Mouse (Mus musculus): ENCODE measurements around the gene Slc44a3. TPM values are rescaled to one million over a fixed set of nuclear protein-coding genes. Genes with fewer than 3 reads are reported as not detected.

Gene Slc44a3
- polyA plus RNA-seq (2014; fragmentation: Nextera tagmentation; extraction: Ambion mirVana), result 0.83 and 1.1 TPM in 2 replicates

DNA sequence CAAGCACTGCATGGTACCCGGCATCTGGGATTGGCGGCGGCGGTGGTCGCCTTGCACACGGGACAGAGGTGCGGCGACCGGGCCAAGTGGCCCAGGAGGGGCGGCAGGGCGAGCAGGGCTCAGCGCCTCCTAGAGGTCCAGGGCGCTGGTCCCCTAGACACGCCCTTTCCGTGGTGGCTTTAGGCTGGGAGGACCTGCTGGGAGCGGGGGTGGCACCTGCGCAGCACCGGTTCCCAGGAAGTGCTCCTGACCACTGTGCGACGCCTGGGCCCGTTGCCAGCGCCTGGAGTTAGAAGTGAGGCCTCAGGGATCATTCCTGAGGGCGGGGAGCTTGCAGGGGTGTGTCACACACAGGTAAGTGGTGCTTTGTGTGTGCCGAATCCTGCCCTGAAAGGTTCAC, at the start of gene Slc44a3:
Slc44a3 (minus strand) TSS at position 229 of the 400 bp plus-strand sequence.
- 1% methylated on average over 24 of the region's 24 CpGs for WGBS (ENCODE audit: insufficient replicate concordance)
- Histone ChIP-seq H3K9ac (ENCODE audit: low read depth, low read length) (peak within 1 kb of the TSS; percentile 40; the same call in 1 of the 2 replicates), H3K27me3 (ENCODE audit: control insufficient read depth, insufficient read depth, low read length) (peaks cover 16% of the 10 kb centered on the region), H3K9me3 (replicated peaks; ENCODE audit: control insufficient read depth, low read length) (no peaks in the 10 kb centered on the region), H3K4me3 (ENCODE audit: low read depth, low read length) (peak within 1 kb of the TSS; percentile 35), H3K27ac (ENCODE audit: low read depth, low read length) (no peak within 1 kb of the TSS), H3K4me1 (ENCODE audit: control insufficient read depth, insufficient read depth, low read length) (peaks cover 12% of the 10 kb centered on the region), H3K36me3 (ENCODE audit: control insufficient read depth, insufficient read depth, low read length) (no peaks in the 10 kb centered on the region), H3K4me2 (peak within 1 kb of the TSS; percentile 75)
- peak; percentile 59 for ATAC-seq (replicated peaks; ENCODE audit: insufficient number of reproducible peaks, low FRiP score, low TSS enrichment)

DNA sequence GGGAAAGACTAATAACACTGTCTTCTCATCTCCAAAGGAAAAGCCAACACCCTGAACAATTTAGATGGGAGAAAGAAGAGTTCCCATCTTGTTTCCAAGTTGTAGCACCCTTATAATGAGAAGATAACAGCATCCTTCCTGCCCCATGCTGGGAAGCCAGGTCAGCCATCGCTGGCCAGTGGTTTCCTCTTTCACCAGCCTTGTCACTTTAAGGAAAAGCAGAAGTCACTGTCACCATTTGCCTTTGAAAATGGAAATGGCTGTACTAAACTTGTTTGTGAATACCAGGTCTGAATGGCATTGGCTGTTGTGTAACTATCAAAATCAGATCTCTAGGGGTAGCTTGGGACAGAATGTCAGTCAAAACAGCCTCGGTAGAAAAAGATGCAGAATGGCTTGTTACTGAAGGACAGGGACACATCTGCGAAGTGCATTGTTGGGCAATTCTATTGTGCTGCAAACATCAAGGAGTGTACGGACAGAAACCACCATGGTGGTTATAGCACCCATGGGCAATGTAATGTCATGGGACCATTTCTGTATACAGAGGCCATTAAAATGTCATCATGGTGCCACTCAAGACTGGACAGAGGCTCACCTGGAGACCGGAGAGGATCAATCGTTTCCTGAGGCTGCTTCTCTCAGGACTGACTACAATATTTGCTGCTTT, 47.8 kb upstream of the Slc44a3 start:
- Histone ChIP-seq H3K4me3 (ENCODE audit: low read depth, low read length) (no peak overlapping the region), H3K4me2 (no peak overlapping the region), H3K36me3 (ENCODE audit: control insufficient read depth, insufficient read depth, low read length) (no peaks in the 10 kb centered on the region), H3K9ac (ENCODE audit: low read depth, low read length) (no peak overlapping the region), H3K27ac (ENCODE audit: low read depth, low read length) (no peak overlapping the region), H3K4me1 (ENCODE audit: control insufficient read depth, insufficient read depth, low read length) (peaks cover 7% of the 10 kb centered on the region; the same call in 1 of the 2 replicates), H3K9me3 (replicated peaks; ENCODE audit: control insufficient read depth, low read length) (no peaks in the 10 kb centered on the region), H3K27me3 (ENCODE audit: control insufficient read depth, insufficient read depth, low read length) (no peaks in the 10 kb centered on the region)
- ATAC-seq (replicated peaks; ENCODE audit: insufficient number of reproducible peaks, low FRiP score, low TSS enrichment), result no peak
- 73% methylated on average over 6 of the region's 6 CpGs for WGBS (ENCODE audit: insufficient replicate concordance)

DNA sequence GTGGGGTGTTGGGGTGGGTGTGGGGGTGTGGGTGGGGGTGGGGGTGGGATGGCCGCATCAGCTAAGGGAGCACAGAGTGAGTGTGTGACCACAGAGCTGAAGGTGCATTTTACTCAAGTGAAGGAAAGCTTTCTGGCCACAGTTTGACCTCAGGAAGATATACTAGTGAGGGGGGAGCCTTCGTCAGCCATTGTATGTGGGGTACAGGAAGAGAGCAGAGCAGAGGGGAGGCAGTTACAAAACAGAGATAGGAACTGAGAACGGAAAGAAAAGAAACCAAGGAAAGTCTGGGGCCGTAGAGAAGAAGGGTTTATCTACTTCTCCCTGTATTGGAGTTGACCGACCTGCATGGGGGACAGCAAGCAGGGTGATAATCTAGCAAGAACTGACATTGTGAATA, 47.2 kb upstream of the Slc44a3 start:
- WGBS (ENCODE audit: insufficient replicate concordance), result 64% methylated on average over 5 of the region's 5 CpGs
- no peak overlapping the region for H3K4me2 ChIP-seq
- no peaks in the 10 kb centered on the region for H3K36me3 ChIP-seq (ENCODE audit: control insufficient read depth, insufficient read depth, low read length)
- no peaks in the 10 kb centered on the region for H3K9me3 ChIP-seq (replicated peaks; ENCODE audit: control insufficient read depth, low read length)
- no peak overlapping the region for H3K27ac ChIP-seq (ENCODE audit: low read depth, low read length)
- no peak overlapping the region for H3K9ac ChIP-seq (ENCODE audit: low read depth, low read length)
- H3K4me1 ChIP-seq (ENCODE audit: control insufficient read depth, insufficient read depth, low read length), result peaks cover 4% of the 10 kb centered on the region; the same call in 1 of the 2 replicates
- no peaks in the 10 kb centered on the region for H3K27me3 ChIP-seq (ENCODE audit: control insufficient read depth, insufficient read depth, low read length)
- no peak for ATAC-seq (replicated peaks; ENCODE audit: insufficient number of reproducible peaks, low FRiP score, low TSS enrichment)
- H3K4me3 ChIP-seq (ENCODE audit: low read depth, low read length), result no peak overlapping the region

DNA sequence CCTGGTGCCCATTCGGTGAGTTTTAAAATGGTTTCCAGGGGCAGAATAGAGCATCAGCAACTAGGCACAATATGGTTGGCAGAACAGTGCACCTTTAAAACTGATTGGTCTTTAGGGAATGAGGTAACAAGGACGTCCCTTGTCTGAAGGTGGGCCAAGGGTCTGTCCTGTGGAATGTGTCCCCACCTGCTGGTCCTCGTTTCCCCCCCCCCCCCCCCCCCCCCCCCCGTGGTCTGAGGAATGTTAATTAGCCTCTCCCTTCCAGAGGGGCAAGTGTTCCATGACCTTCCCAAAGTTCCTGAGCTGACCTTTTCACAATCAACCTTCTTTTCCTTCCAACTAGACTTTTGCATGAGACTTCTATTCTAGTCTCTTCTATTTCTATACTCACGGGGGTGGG, 46.5 kb upstream of the Slc44a3 start:
- 70% methylated on average over 3 of the region's 5 CpGs for WGBS (ENCODE audit: insufficient replicate concordance)
- Histone ChIP-seq H3K4me3 (ENCODE audit: low read depth, low read length) (no peak overlapping the region), H3K9ac (ENCODE audit: low read depth, low read length) (no peak overlapping the region), H3K27me3 (ENCODE audit: control insufficient read depth, insufficient read depth, low read length) (no peaks in the 10 kb centered on the region), H3K36me3 (ENCODE audit: control insufficient read depth, insufficient read depth, low read length) (no peaks in the 10 kb centered on the region), H3K27ac (ENCODE audit: low read depth, low read length) (no peak overlapping the region), H3K4me1 (ENCODE audit: control insufficient read depth, insufficient read depth, low read length) (peaks cover 3% of the 10 kb centered on the region; the same call in 1 of the 2 replicates), H3K9me3 (replicated peaks; ENCODE audit: control insufficient read depth, low read length) (no peaks in the 10 kb centered on the region), H3K4me2 (no peak overlapping the region)
- no peak for ATAC-seq (replicated peaks; ENCODE audit: insufficient number of reproducible peaks, low FRiP score, low TSS enrichment)

DNA sequence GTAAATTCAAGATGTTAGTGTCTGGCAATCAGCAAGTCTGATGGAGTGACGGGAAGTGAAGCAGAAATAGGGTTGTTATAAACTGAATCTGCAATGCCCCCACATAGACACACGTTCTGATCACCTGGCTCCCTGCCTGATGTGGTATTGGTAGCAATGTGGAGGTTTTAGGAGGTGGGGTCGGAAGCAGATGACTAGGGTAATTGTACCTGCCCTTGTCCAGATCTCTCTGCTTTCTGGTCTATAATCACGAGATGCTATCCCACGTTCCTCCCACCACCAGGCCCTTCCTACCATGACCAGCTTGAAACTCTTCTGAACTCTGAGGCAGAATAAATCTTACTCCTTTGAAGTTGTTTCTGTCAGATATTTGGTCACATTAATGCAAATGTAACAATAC, 45.4 kb upstream of the Slc44a3 start:
- no peak overlapping the region for H3K9ac ChIP-seq (ENCODE audit: low read depth, low read length)
- peaks cover 3% of the 10 kb centered on the region; the same call in 1 of the 2 replicates for H3K4me1 ChIP-seq (ENCODE audit: control insufficient read depth, insufficient read depth, low read length)
- 80% methylated on average over 5 of the region's 5 CpGs for whole genome bisulfite sequencing (ENCODE audit: insufficient replicate concordance)
- H3K4me3 ChIP-seq (ENCODE audit: low read depth, low read length), result no peak overlapping the region
- no peaks in the 10 kb centered on the region for H3K9me3 ChIP-seq (replicated peaks; ENCODE audit: control insufficient read depth, low read length)
- H3K4me2 ChIP-seq, result no peak overlapping the region
- no peaks in the 10 kb centered on the region for H3K36me3 ChIP-seq (ENCODE audit: control insufficient read depth, insufficient read depth, low read length)
- H3K27me3 ChIP-seq (ENCODE audit: control insufficient read depth, insufficient read depth, low read length), result no peaks in the 10 kb centered on the region
- no peak overlapping the region for H3K27ac ChIP-seq (ENCODE audit: low read depth, low read length)
- ATAC-seq (replicated peaks; ENCODE audit: insufficient number of reproducible peaks, low FRiP score, low TSS enrichment), result no peak

DNA sequence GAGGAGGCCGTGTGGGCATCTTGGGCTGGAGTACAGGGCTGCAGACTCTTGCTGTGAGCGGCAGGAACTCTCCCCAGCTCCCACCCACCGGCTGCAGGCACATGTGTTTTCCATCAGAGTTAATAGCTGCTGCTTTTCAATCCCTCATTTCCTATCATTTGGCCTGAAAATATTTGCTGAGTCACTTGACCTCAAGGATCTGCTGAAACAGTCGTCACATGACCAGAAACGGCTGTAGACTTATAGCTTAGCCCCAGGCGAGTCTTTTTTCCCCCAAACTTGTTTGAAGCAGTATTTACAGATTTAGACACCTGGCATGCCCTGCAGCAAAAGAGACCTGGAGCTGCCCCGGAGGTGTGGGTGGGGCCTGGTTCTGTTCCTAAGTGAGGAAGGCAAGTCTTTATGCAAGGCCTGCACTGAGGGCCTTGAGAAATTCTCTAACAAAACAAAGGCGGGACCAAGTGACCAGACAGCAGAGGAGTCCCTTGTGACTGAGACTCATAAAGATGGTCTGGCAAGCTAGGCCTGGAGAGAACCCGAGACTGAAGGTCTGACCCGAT, 44.9 kb upstream of the Slc44a3 start:
- peaks cover 3% of the 10 kb centered on the region; the same call in 1 of the 2 replicates for H3K4me1 ChIP-seq (ENCODE audit: control insufficient read depth, insufficient read depth, low read length)
- H3K36me3 ChIP-seq (ENCODE audit: control insufficient read depth, insufficient read depth, low read length), result no peaks in the 10 kb centered on the region
- WGBS (ENCODE audit: insufficient replicate concordance), result 37% methylated on average over 10 of the region's 10 CpGs
- no peaks in the 10 kb centered on the region for H3K27me3 ChIP-seq (ENCODE audit: control insufficient read depth, insufficient read depth, low read length)
- H3K9me3 ChIP-seq (replicated peaks; ENCODE audit: control insufficient read depth, low read length), result no peaks in the 10 kb centered on the region
- 0 out of 2 replicates have a peak, but pooled peaks have one; percentile 37 for ATAC-seq (replicated peaks; ENCODE audit: insufficient number of reproducible peaks, low FRiP score, low TSS enrichment)
- H3K9ac ChIP-seq (ENCODE audit: low read depth, low read length), result no peak overlapping the region
- no peak overlapping the region for H3K4me2 ChIP-seq
- no peak overlapping the region for H3K4me3 ChIP-seq (ENCODE audit: low read depth, low read length)
- no peak overlapping the region; the same call in 1 of the 2 replicates for H3K27ac ChIP-seq (ENCODE audit: low read depth, low read length)

DNA sequence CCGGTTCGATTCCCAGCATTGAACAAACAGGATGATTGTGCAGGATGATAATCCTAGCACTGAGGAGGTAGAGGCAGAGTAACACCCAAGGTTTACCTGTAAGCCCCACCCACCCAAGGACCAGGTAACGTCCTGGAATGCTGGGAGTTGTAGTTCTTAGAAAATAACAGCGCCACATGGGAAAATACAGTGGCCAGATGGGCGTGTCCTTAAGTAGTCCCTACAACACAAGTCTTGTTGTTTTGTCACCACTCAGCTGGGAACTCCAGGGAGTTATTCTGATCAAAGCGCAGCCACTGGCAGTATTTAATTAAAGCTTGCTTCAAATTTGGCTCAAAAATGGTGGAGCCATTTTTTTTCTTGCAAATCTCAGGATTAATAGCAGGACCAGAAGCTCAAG, 44.2 kb upstream of the Slc44a3 start:
- Histone ChIP-seq H3K9me3 (replicated peaks; ENCODE audit: control insufficient read depth, low read length) (no peaks in the 10 kb centered on the region), H3K4me1 (ENCODE audit: control insufficient read depth, insufficient read depth, low read length) (peaks cover 3% of the 10 kb centered on the region; the same call in 1 of the 2 replicates), H3K9ac (ENCODE audit: low read depth, low read length) (no peak overlapping the region), H3K27ac (ENCODE audit: low read depth, low read length) (no peak overlapping the region), H3K4me2 (no peak overlapping the region), H3K36me3 (ENCODE audit: control insufficient read depth, insufficient read depth, low read length) (no peaks in the 10 kb centered on the region), H3K4me3 (ENCODE audit: low read depth, low read length) (no peak overlapping the region), H3K27me3 (ENCODE audit: control insufficient read depth, insufficient read depth, low read length) (no peaks in the 10 kb centered on the region)
- no peak for ATAC-seq (replicated peaks; ENCODE audit: insufficient number of reproducible peaks, low FRiP score, low TSS enrichment)
- WGBS (ENCODE audit: insufficient replicate concordance), result 64% methylated on average over 6 of the region's 6 CpGs

DNA sequence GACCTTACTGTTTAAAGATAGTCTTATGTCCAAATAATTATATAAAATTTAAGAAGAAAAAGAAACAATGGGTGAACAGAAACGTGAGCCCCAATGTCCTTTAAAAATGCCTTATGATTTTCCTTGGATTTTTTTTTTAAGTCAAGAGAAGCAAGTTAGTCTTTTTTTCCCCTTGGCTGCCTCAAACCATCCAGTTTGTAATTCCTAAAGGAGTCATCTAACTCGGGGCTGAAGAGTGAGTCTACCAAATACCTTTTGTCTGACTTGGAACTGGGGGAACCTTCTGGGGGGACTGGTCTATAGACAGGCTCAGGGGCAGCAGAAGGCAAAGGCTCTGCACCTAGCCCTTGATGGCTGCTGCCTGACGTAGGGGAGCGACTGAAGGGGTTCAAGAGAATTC, 42.2 kb upstream of the Slc44a3 start:
- H3K4me2 ChIP-seq, result no peak overlapping the region
- H3K27ac ChIP-seq (ENCODE audit: low read depth, low read length), result no peak overlapping the region
- H3K9ac ChIP-seq (ENCODE audit: low read depth, low read length), result no peak overlapping the region
- H3K27me3 ChIP-seq (ENCODE audit: control insufficient read depth, insufficient read depth, low read length), result no peaks in the 10 kb centered on the region
- WGBS (ENCODE audit: insufficient replicate concordance), result 76% methylated on average over 4 of the region's 4 CpGs
- H3K36me3 ChIP-seq (ENCODE audit: control insufficient read depth, insufficient read depth, low read length), result no peaks in the 10 kb centered on the region
- H3K4me3 ChIP-seq (ENCODE audit: low read depth, low read length), result no peak overlapping the region
- ATAC-seq (replicated peaks; ENCODE audit: insufficient number of reproducible peaks, low FRiP score, low TSS enrichment), result no peak
- no peaks in the 10 kb centered on the region for H3K9me3 ChIP-seq (replicated peaks; ENCODE audit: control insufficient read depth, low read length)
- H3K4me1 ChIP-seq (ENCODE audit: control insufficient read depth, insufficient read depth, low read length), result 0 out of 2 replicates have a peak, but pooled peaks cover 3% of the 10 kb centered on the region
